Mouse (Mus musculus) frontal cortex, postnatal 36 days (tissue): ENCODE measurements around the gene Cybrd1.

ENCODE experiments used
- DNase-seq, 2 experiments: peaks; one replicate each; pipeline ENCODE4 v3.0.0; 2022; ENCODE audit warnings: low spot score in 2 of 2

Gene Cybrd1

GRCm38 (mm10) chr2:71168461-71169021 is 50.8 kb downstream of the Cybrd1 start:
- DNase-seq = no peak

GRCm38 (mm10) chr2:71173031-71173430 is 55.3 kb downstream of the Cybrd1 start:
- no peak for DNase-seq

GRCm38 (mm10) chr2:71176329-71177249 is 58.9 kb downstream of the Cybrd1 start:
- DNase-seq = no peak

- no peak for DNase-seq
Observed at GRCm38 (mm10) chr2:71177250-71177615, 59.5 kb downstream of the Cybrd1 start.

- DNase-seq = no peak
Observed at GRCm38 (mm10) chr2:71177760-71178159, 60.0 kb downstream of the Cybrd1 start.

GRCm38 (mm10) chr2:71179716-71180115 is 62.0 kb downstream of the Cybrd1 start:
- DNase-seq = no peak

- no peak for DNase-seq
Observed at GRCm38 (mm10) chr2:71180566-71181217, 63.0 kb downstream of the Cybrd1 start.

- DNase-seq = no peak
Observed at GRCm38 (mm10) chr2:71187950-71188349, 70.2 kb downstream of the Cybrd1 start.

GRCm38 (mm10) chr2:71188861-71189260 is 71.1 kb downstream of the Cybrd1 start:
- DNase-seq = no peak

- DNase-seq = no peak
Observed at GRCm38 (mm10) chr2:71191391-71192194, 73.9 kb downstream of the Cybrd1 start.

GRCm38 (mm10) chr2:71192195-71192807 is 74.6 kb downstream of the Cybrd1 start:
- DNase-seq = no peak
